Mouse (Mus musculus): ENCODE results near the gene 9330182O14Rik. TPM values are rescaled to one million over a fixed set of nuclear protein-coding genes. Genes with fewer than 3 reads are reported as not detected.

Gene 9330182O14Rik
- polyA plus RNA-seq, 1 experiment from 2014 or later, result not detected

DNA sequence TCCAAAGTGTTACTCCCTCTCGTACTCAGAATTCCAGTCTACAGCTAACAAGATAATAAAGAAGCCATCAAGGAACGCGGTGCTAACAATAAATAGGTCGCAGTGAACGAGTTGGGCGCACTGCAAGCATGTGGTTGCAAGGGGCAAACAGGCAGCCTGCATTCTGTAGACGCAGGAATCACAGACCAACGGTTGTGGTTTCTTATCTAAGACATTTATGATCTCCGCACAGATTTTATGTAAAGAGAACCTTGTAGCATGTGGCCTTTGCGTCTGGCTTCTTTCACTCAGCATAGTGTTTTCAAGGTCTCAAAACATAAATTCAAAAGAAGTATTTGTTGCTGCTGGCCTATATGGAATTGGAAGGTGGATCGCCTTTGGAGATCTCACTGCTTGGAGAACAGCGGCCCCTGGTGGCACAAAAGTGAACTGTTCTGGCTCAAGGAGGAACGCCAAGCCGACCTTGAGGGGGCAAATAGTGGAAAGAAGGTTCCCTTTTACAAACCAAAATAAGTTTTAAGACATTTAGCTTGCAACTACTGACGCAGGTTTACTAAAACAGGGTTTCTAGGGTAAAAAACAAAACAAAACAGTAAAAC is 3.2 kb upstream of the 9330182O14Rik start:
- no peak overlapping the region for H3K4me2 ChIP-seq (ENCODE audit: low read depth, low read length)
- no peak overlapping the region for H3K9ac ChIP-seq (ENCODE audit: low read length)
- WGBS, result 20% methylated on average over 15 of the region's 15 CpGs
- no peaks in the 10 kb centered on the region for H3K9me3 ChIP-seq (replicated peaks; ENCODE audit: control insufficient read depth, low read length)
- no peak overlapping the region for H3K4me3 ChIP-seq (replicated peaks; ENCODE audit: low read length)
- no peaks in the 10 kb centered on the region for H3K36me3 ChIP-seq (ENCODE audit: control insufficient read depth, insufficient read depth, low read length)
- H3K27me3 ChIP-seq (ENCODE audit: control insufficient read depth, insufficient read depth, low read length), result no peaks in the 10 kb centered on the region
- no peak overlapping the region for H3K27ac ChIP-seq (ENCODE audit: low read length)
- no peak for ATAC-seq (ENCODE audit: insufficient read depth, low FRiP score)
- H3K4me1 ChIP-seq (ENCODE audit: control insufficient read depth, insufficient read depth, low read length), result no peaks in the 10 kb centered on the region

- no peak overlapping the region for H3K27ac ChIP-seq (ENCODE audit: low read length)
- H3K4me1 ChIP-seq (ENCODE audit: control insufficient read depth, insufficient read depth, low read length), result no peaks in the 10 kb centered on the region
- H3K36me3 ChIP-seq (ENCODE audit: control insufficient read depth, insufficient read depth, low read length), result no peaks in the 10 kb centered on the region
- H3K9me3 ChIP-seq (replicated peaks; ENCODE audit: control insufficient read depth, low read length), result no peaks in the 10 kb centered on the region
- no peaks in the 10 kb centered on the region for H3K27me3 ChIP-seq (ENCODE audit: control insufficient read depth, insufficient read depth, low read length)
- H3K9ac ChIP-seq (ENCODE audit: low read length), result no peak overlapping the region
- H3K4me2 ChIP-seq (ENCODE audit: low read depth, low read length), result no peak overlapping the region
- WGBS, result 77% methylated on average over 4 of the region's 4 CpGs
- ATAC-seq (ENCODE audit: insufficient read depth, low FRiP score), result no peak
- H3K4me3 ChIP-seq (replicated peaks; ENCODE audit: low read length), result no peak overlapping the region
These were observed 1.8 kb upstream of the 9330182O14Rik start for GRCm38 (mm10) chr15:40132408-40132807.

DNA sequence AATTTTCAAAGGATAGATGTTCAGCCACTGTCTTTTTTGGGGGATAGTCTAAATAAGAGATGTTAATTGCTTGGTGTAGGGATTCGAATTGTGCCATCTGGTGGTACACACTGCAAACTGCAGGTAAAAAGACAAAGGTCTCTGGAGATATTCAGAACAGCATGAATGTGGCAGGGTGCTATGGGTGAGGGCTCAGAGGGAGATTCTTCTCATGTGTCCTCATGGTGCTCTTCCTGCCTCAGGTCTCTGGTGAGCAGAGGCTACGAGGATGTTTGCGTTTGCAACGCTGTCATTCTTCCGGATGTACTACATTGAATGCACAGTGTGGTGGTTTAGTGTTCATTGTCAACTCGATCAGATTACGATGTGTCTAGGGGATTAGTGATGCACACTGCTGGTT is 10.1 kb downstream of the 9330182O14Rik start:
- Histone ChIP-seq H3K4me2 (ENCODE audit: low read depth, low read length) (no peak overlapping the region), H3K27ac (ENCODE audit: low read length) (no peak overlapping the region), H3K36me3 (ENCODE audit: control insufficient read depth, insufficient read depth, low read length) (no peaks in the 10 kb centered on the region), H3K27me3 (ENCODE audit: control insufficient read depth, insufficient read depth, low read length) (no peaks in the 10 kb centered on the region), H3K9ac (ENCODE audit: low read length) (no peak overlapping the region), H3K4me1 (ENCODE audit: control insufficient read depth, insufficient read depth, low read length) (no peaks in the 10 kb centered on the region), H3K4me3 (replicated peaks; ENCODE audit: low read length) (no peak overlapping the region), H3K9me3 (replicated peaks; ENCODE audit: control insufficient read depth, low read length) (no peaks in the 10 kb centered on the region)
- ATAC-seq (ENCODE audit: insufficient read depth, low FRiP score), result no peak
- WGBS, result 50% methylated on average over 7 of the region's 7 CpGs

- no peaks in the 10 kb centered on the region for H3K36me3 ChIP-seq (ENCODE audit: control insufficient read depth, insufficient read depth, low read length)
- H3K9ac ChIP-seq (ENCODE audit: low read length), result no peak overlapping the region
- no peak overlapping the region for H3K27ac ChIP-seq (ENCODE audit: low read length)
- H3K4me2 ChIP-seq (ENCODE audit: low read depth, low read length), result no peak overlapping the region
- no peaks in the 10 kb centered on the region for H3K9me3 ChIP-seq (replicated peaks; ENCODE audit: control insufficient read depth, low read length)
- 78% methylated on average over 6 of the region's 6 CpGs for WGBS
- H3K4me3 ChIP-seq (replicated peaks; ENCODE audit: low read length), result no peak overlapping the region
- no peak for ATAC-seq (ENCODE audit: insufficient read depth, low FRiP score)
- no peaks in the 10 kb centered on the region for H3K27me3 ChIP-seq (ENCODE audit: control insufficient read depth, insufficient read depth, low read length)
- H3K4me1 ChIP-seq (ENCODE audit: control insufficient read depth, insufficient read depth, low read length), result no peaks in the 10 kb centered on the region
These were observed 23.5 kb downstream of the 9330182O14Rik start for GRCm38 (mm10) chr15:40157683-40158082.

GRCm38 (mm10) chr15:40166560-40167275 is 32.6 kb downstream of the 9330182O14Rik start:
- 0 out of 2 replicates have a peak overlapping the region, but pooled peaks have one; percentile 2 for H3K9ac ChIP-seq (ENCODE audit: low read length)
- peaks cover 9% of the 10 kb centered on the region for H3K4me1 ChIP-seq (ENCODE audit: control insufficient read depth, insufficient read depth, low read length)
- H3K27ac ChIP-seq (ENCODE audit: low read length), result peak overlapping the region; percentile 21; the same call in 1 of the 2 replicates
- H3K4me3 ChIP-seq (replicated peaks; ENCODE audit: low read length), result no peak overlapping the region
- H3K9me3 ChIP-seq (replicated peaks; ENCODE audit: control insufficient read depth, low read length), result no peaks in the 10 kb centered on the region
- H3K27me3 ChIP-seq (ENCODE audit: control insufficient read depth, insufficient read depth, low read length), result no peaks in the 10 kb centered on the region
- H3K36me3 ChIP-seq (ENCODE audit: control insufficient read depth, insufficient read depth, low read length), result no peaks in the 10 kb centered on the region
- no peak; the same call in 1 of the 2 replicates for ATAC-seq (ENCODE audit: insufficient read depth, low FRiP score)
- WGBS, result 26% methylated on average over 9 of the region's 9 CpGs
- peak overlapping the region; percentile 47 for H3K4me2 ChIP-seq (ENCODE audit: low read depth, low read length)

GRCm38 (mm10) chr15:40167276-40168139 is 33.3 kb downstream of the 9330182O14Rik start:
- Histone ChIP-seq H3K4me1 (ENCODE audit: control insufficient read depth, insufficient read depth, low read length) (peaks cover 9% of the 10 kb centered on the region), H3K9ac (ENCODE audit: low read length) (peak overlapping the region; percentile 66), H3K4me2 (ENCODE audit: low read depth, low read length) (peak overlapping the region; percentile 47), H3K36me3 (ENCODE audit: control insufficient read depth, insufficient read depth, low read length) (no peaks in the 10 kb centered on the region), H3K27me3 (ENCODE audit: control insufficient read depth, insufficient read depth, low read length) (no peaks in the 10 kb centered on the region), H3K27ac (ENCODE audit: low read length) (peak overlapping the region; percentile 49; the same call in 1 of the 2 replicates), H3K9me3 (replicated peaks; ENCODE audit: control insufficient read depth, low read length) (no peaks in the 10 kb centered on the region), H3K4me3 (replicated peaks; ENCODE audit: low read length) (no peak overlapping the region)
- no peak for ATAC-seq (ENCODE audit: insufficient read depth, low FRiP score)
- WGBS, result 59% methylated on average over 26 of the region's 26 CpGs

- H3K9me3 ChIP-seq (replicated peaks; ENCODE audit: control insufficient read depth, low read length), result no peaks in the 10 kb centered on the region
- H3K27ac ChIP-seq (ENCODE audit: low read length), result peak overlapping the region; percentile 49; the same call in 1 of the 2 replicates
- H3K4me2 ChIP-seq (ENCODE audit: low read depth, low read length), result peak overlapping the region; percentile 47
- H3K27me3 ChIP-seq (ENCODE audit: control insufficient read depth, insufficient read depth, low read length), result no peaks in the 10 kb centered on the region
- H3K36me3 ChIP-seq (ENCODE audit: control insufficient read depth, insufficient read depth, low read length), result no peaks in the 10 kb centered on the region
- WGBS, result 35% methylated on average over 10 of the region's 10 CpGs
- peaks cover 9% of the 10 kb centered on the region for H3K4me1 ChIP-seq (ENCODE audit: control insufficient read depth, insufficient read depth, low read length)
- no peak for ATAC-seq (ENCODE audit: insufficient read depth, low FRiP score)
- no peak overlapping the region for H3K4me3 ChIP-seq (replicated peaks; ENCODE audit: low read length)
- H3K9ac ChIP-seq (ENCODE audit: low read length), result peak overlapping the region; percentile 66
These were observed 34.0 kb downstream of the 9330182O14Rik start for GRCm38 (mm10) chr15:40168140-40168688.

DNA sequence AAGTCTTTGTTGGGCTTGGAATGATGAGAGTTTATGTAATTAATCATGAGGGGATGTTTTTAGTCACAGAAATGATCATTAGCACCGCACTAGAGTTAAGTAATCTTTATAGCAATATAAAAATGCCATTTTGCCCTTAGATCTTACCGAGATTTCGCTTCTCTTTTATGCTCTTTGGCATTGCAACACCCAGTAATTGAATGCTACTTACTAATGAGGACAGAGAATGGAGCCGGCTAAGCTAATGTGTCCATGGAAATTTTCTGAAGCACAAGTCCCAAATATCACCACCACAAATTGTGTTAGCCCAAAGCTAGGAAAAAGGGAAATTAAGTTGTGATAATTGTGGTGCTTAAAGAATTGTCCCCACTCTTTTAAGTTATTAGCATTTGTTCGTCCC is 34.9 kb downstream of the 9330182O14Rik start:
- Histone ChIP-seq H3K4me3 (replicated peaks; ENCODE audit: low read length) (no peak overlapping the region), H3K27ac (ENCODE audit: low read length) (no peak overlapping the region), H3K9ac (ENCODE audit: low read length) (no peak overlapping the region), H3K36me3 (ENCODE audit: control insufficient read depth, insufficient read depth, low read length) (no peaks in the 10 kb centered on the region), H3K27me3 (ENCODE audit: control insufficient read depth, insufficient read depth, low read length) (no peaks in the 10 kb centered on the region), H3K9me3 (replicated peaks; ENCODE audit: control insufficient read depth, low read length) (no peaks in the 10 kb centered on the region), H3K4me2 (ENCODE audit: low read depth, low read length) (no peak overlapping the region), H3K4me1 (ENCODE audit: control insufficient read depth, insufficient read depth, low read length) (peaks cover 9% of the 10 kb centered on the region)
- WGBS, result 75% methylated on average over 5 of the region's 5 CpGs
- no peak for ATAC-seq (ENCODE audit: insufficient read depth, low FRiP score)

Data from stomach, embryonic 16.5 days (tissue).